Mouse (Mus musculus) spleen, adult 2 months (tissue): Measurements from ENCODE around the gene Gm45713. TPM values are rescaled to one million over a fixed set of nuclear protein-coding genes. Genes with fewer than 3 reads are reported as not detected.
"Not testable (repeated sequence)": the region's sequence is repeated elsewhere in the genome, so short reads cannot be mapped to it uniquely, and the experiment has no call there.

Source experiments
- DNase-seq, 2 experiments: peaks; one replicate each; pipeline versions ENCODE4 v3.0.0 to v3.0.0-alpha.2; 2012 to 2021; ENCODE audit warnings: low spot score in 2 of 2, low read depth in 1 of 2
- H3K27ac ChIP-seq: fragments of 200-500 bp; 2 replicates; pipeline ENCODE4 v1.5.1; 2012; ENCODE audit warnings: low read length, inconsistent platforms; ENCODE audit not compliant: insufficient read depth
- H3K27me3 ChIP-seq: fragments of 200-500 bp; 2 replicates; pipeline ENCODE4 v1.6.1; 2012; ENCODE audit warnings: mild to moderate bottlenecking, moderate library complexity, low read length, inconsistent platforms; ENCODE audit not compliant: control insufficient read depth, insufficient read depth
- H3K36me3 ChIP-seq: fragments of 200-500 bp; 2 replicates; pipeline ENCODE4 v1.6.1; 2012; ENCODE audit warnings: mild to moderate bottlenecking, low read length, inconsistent platforms; ENCODE audit not compliant: control insufficient read depth, insufficient read depth
- H3K4me1 ChIP-seq: fragments of 200-500 bp; 2 replicates; pipeline ENCODE4 v1.6.1; 2011; ENCODE audit warnings: inconsistent platforms; ENCODE audit not compliant: control insufficient read depth, insufficient read depth, insufficient read length
- H3K4me3 ChIP-seq: fragments of 200-500 bp; 2 replicates; pipeline ENCODE4 v1.5.1; 2011; ENCODE audit warnings: mild to moderate bottlenecking, inconsistent platforms; ENCODE audit not compliant: insufficient read depth, insufficient read length; ENCODE audit errors: extremely low read depth
- CTCF ChIP-seq: fragments of 200-500 bp; IDR thresholded peaks from 2 replicates; pipeline ENCODE4 v1.5.1; 2011; ENCODE audit warnings: mild to moderate bottlenecking, inconsistent platforms; ENCODE audit not compliant: insufficient read depth, insufficient read length, insufficient replicate concordance; ENCODE audit errors: extremely low read depth
- POLR2A ChIP-seq: fragments of 200-500 bp; IDR thresholded peaks from 2 replicates; pipeline ENCODE4 v1.6.1; 2011; ENCODE audit warnings: low read depth, low read length, inconsistent platforms
- WGBS: fragments of 180-500 bp; shearing (Covaris S2); methylation state at CpG from one replicate; pipeline ENCODE4 v1.1.7; 2018; 5-methylcytosine and 5-hydroxymethylcytosine counted together
- polyA plus RNA-seq: library from polyadenylated mRNA; depleted of rRNA; stranded (reverse); fragments of >200 nt; gene quantifications from 2 replicates; pipeline ENCODE4 v1.2.3, GENCODE M21; 2012

The Gm45713 gene
- polyA plus RNA-seq, 1 experiment: 0.70 TPM

GRCm38 (mm10) chr7:45119780-45120709 lies 16.0 kb downstream of the Gm45713 start:
- 66% methylated on average over 5 of the region's 5 CpGs for WGBS
- peak overlapping the region; percentile 45 for H3K4me3 ChIP-seq
- no peaks in the 10 kb centered on the region for H3K27me3 ChIP-seq
- no peak for DNase-seq
- peaks cover 26% of the 10 kb centered on the region; the same call in 1 of the 2 replicates for H3K4me1 ChIP-seq
- H3K27ac ChIP-seq: peak overlapping the region; percentile 96
- peaks cover 16% of the 10 kb centered on the region for H3K36me3 ChIP-seq
- TF ChIP-seq POLR2A (peak; percentile 3; the same call in 1 of the 2 replicates), CTCF (no peak)

GRCm38 (mm10) chr7:45118336-45118735 lies 17.7 kb downstream of the Gm45713 start:
- H3K36me3 ChIP-seq: peaks cover 15% of the 10 kb centered on the region
- TF ChIP-seq POLR2A (no peak), CTCF (no peak)
- peak overlapping the region; percentile 69 for H3K27ac ChIP-seq
- no peak for DNase-seq
- no peaks in the 10 kb centered on the region for H3K27me3 ChIP-seq
- WGBS: 78% methylated on average over 6 of the region's 6 CpGs
- H3K4me3 ChIP-seq: no peak overlapping the region
- peaks cover 28% of the 10 kb centered on the region; the same call in 1 of the 2 replicates for H3K4me1 ChIP-seq

GRCm38 (mm10) chr7:45117566-45117965 lies 18.5 kb downstream of the Gm45713 start:
- H3K4me3 ChIP-seq: peak overlapping the region; percentile 8; the same call in 1 of the 2 replicates
- H3K27me3 ChIP-seq: no peaks in the 10 kb centered on the region
- WGBS: 32% methylated on average over 8 of the region's 8 CpGs
- H3K36me3 ChIP-seq: peaks cover 9% of the 10 kb centered on the region
- peak in 1 of 2 experiments; percentile 53 for DNase-seq
- peak overlapping the region; percentile 69 for H3K27ac ChIP-seq
- peaks cover 28% of the 10 kb centered on the region; the same call in 1 of the 2 replicates for H3K4me1 ChIP-seq
- TF ChIP-seq CTCF (no peak), POLR2A (no peak)

- no peak overlapping the region for H3K4me3 ChIP-seq
- no peaks in the 10 kb centered on the region for H3K27me3 ChIP-seq
- H3K4me1 ChIP-seq: peaks cover 7% of the 10 kb centered on the region; the same call in 1 of the 2 replicates
- DNase-seq: no peak
- WGBS: 77% methylated on average over 2 of the region's 2 CpGs
- no peak overlapping the region for H3K27ac ChIP-seq
- 0 out of 2 replicates have a peak, but pooled peaks cover 2% of the 10 kb centered on the region for H3K36me3 ChIP-seq
- no peak for TF ChIP-seq POLR2A
- no peak for TF ChIP-seq CTCF
These were observed 22.6 kb downstream of the Gm45713 start for GRCm38 (mm10) chr7:45113476-45113875.

GRCm38 (mm10) chr7:45112529-45112928 lies 23.5 kb downstream of the Gm45713 start:
- Histone ChIP-seq H3K27me3 (no peaks in the 10 kb centered on the region), H3K4me3 (no peak overlapping the region), H3K27ac (no peak overlapping the region), H3K36me3 (0 out of 2 replicates have a peak, but pooled peaks cover 2% of the 10 kb centered on the region), H3K4me1 (peaks cover 2% of the 10 kb centered on the region; the same call in 1 of the 2 replicates)
- no peak for DNase-seq
- TF ChIP-seq CTCF: no peak
- no peak for TF ChIP-seq POLR2A
- WGBS: 85% methylated on average over 3 of the region's 3 CpGs

GRCm38 (mm10) chr7:45111940-45112339 lies 24.1 kb downstream of the Gm45713 start:
- H3K27me3 ChIP-seq: no peaks in the 10 kb centered on the region
- TF ChIP-seq CTCF: no peak
- no peak for TF ChIP-seq POLR2A
- H3K4me1 ChIP-seq: peaks cover 2% of the 10 kb centered on the region; the same call in 1 of the 2 replicates
- no peak for DNase-seq
- H3K27ac ChIP-seq: no peak overlapping the region
- H3K36me3 ChIP-seq: 0 out of 2 replicates have a peak, but pooled peaks cover 2% of the 10 kb centered on the region
- WGBS: 72% methylated on average over 2 of the region's 2 CpGs
- H3K4me3 ChIP-seq: no peak overlapping the region

- H3K4me1 ChIP-seq, H3K4me3 ChIP-seq, H3K36me3 ChIP-seq, H3K27me3 ChIP-seq, H3K27ac ChIP-seq, DNase-seq: not testable (repeated sequence)
- 75% methylated on average over 4 of the region's 4 CpGs for WGBS
These were observed 25.9 kb downstream of the Gm45713 start for GRCm38 (mm10) chr7:45110089-45110488.
